Mouse (Mus musculus) kidney, adult 2 months (tissue): ENCODE data around the gene Ptprn2. TPM values are rescaled to one million over a fixed set of nuclear protein-coding genes. Genes with fewer than 3 reads are reported as not detected.

Experiments used
- DNase-seq: peaks from one replicate; pipeline ENCODE4 v3.0.0; 2021
- H3K27ac ChIP-seq: fragments of 200-500 bp; 2 replicates; pipeline ENCODE4 v1.5.1; 2012; ENCODE audit warnings: low read depth, low read length, control low read depth, inconsistent platforms; ENCODE audit not compliant: insufficient read depth
- H3K27me3 ChIP-seq: fragments of 200-500 bp; replicated peaks from 2 replicates; pipeline ENCODE4 v1.6.1; 2012; ENCODE audit warnings: mild to moderate bottlenecking, moderate library complexity, low read length, inconsistent platforms; ENCODE audit not compliant: control insufficient read depth, insufficient read depth
- H3K36me3 ChIP-seq: fragments of 200-500 bp; 2 replicates; pipeline ENCODE4 v1.6.1; 2012; ENCODE audit warnings: mild to moderate bottlenecking, moderate library complexity, low read length, inconsistent platforms; ENCODE audit not compliant: control insufficient read depth, insufficient read depth
- H3K4me1 ChIP-seq: fragments of 200-500 bp; 2 replicates; pipeline ENCODE4 v1.6.1; 2011; ENCODE audit warnings: low read length; ENCODE audit not compliant: control insufficient read depth, insufficient read depth
- H3K4me3 ChIP-seq: fragments of 200-500 bp; 2 replicates; pipeline ENCODE4 v1.5.1; 2011; ENCODE audit warnings: mild to moderate bottlenecking, low read depth, low read length, control low read depth; ENCODE audit not compliant: insufficient read depth
- CTCF ChIP-seq: fragments of 200-500 bp; conservative IDR thresholded peaks from 2 replicates; pipeline ENCODE4 v1.5.1; 2011; ENCODE audit warnings: low read depth, mild to moderate bottlenecking, control low read depth, low read length, moderate library complexity, mixed read lengths; ENCODE audit not compliant: insufficient read depth, insufficient read length
- POLR2A ChIP-seq: fragments of 200-500 bp; IDR thresholded peaks from one replicate; pipeline ENCODE4 v1.6.1; 2011; ENCODE audit warnings: low read depth, low read length, control low read depth
- WGBS: fragments of 180-500 bp; shearing (Covaris S2); methylation state at CpG from one replicate; pipeline ENCODE4 v1.1.7; 2018; 5-methylcytosine and 5-hydroxymethylcytosine counted together
- polyA plus RNA-seq: library from polyadenylated mRNA; depleted of rRNA; stranded (reverse); fragments of >200 nt; gene quantifications from 2 replicates; pipeline ENCODE4 v1.2.3, GENCODE M21; 2012

The Ptprn2 gene
- polyA plus RNA-seq, 1 experiment = 0.91 TPM

- Histone ChIP-seq H3K27me3 (peaks cover 4% of the 10 kb centered on the region), H3K4me3 (no peak overlapping the region), H3K36me3 (no peaks in the 10 kb centered on the region), H3K27ac (no peak overlapping the region), H3K4me1 (no peaks in the 10 kb centered on the region)
- DNase-seq = no peak
- TF ChIP-seq POLR2A (no peak), CTCF (no peak)
- 2% methylated on average over 27 of the region's 27 CpGs for WGBS
These were observed 669.1 kb downstream of the Ptprn2 start for GRCm38 (mm10) chr12:117154356-117155243.

DNA sequence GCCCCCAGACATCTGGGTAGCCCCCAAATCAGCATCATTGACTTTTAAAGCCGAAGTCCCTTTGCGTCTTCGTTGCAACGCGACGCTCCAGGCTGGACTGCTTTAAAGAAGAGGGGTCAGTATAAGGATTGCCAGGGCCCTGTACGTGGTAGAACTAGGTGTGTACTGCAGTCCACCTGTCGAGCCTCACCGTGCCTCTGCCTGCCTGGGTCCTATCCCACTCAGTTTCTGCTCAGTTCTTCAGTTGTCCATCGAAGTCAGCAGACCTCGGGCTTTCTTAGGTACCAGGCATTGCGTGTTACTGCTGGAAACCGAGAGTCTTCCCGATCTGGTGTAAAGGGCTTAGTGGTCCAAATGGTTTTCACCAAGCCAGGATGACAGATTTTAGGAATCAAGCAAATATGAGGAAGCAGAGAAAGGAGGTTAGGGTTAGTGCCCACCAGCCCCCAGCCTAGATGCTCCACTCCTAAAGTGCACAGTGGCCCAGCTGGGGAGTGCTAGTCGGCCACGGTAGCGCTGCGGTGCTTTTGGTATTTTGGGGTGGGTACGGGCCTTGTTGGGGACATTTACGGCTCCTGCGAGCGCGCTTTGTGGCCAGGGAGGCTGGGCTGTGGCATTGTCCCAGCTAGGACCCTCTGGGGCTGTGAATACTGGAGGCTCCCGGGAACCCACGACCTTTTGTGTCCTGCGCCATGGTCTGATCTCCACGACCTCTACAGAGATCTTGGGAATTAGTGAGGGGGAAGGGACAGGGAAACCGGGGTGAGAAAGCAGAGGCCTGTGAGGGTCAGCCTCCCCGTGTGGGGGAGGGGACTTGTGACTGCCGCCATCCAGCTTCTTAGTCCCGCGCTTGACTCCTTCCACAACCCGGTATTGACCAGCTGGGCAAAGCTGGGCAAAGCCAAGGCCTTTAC is 670.0 kb downstream of the Ptprn2 start:
- Histone ChIP-seq H3K27ac (no peak overlapping the region), H3K4me3 (no peak overlapping the region), H3K4me1 (no peaks in the 10 kb centered on the region), H3K36me3 (no peaks in the 10 kb centered on the region), H3K27me3 (peaks cover 4% of the 10 kb centered on the region)
- no peak for TF ChIP-seq POLR2A
- no peak for TF ChIP-seq CTCF
- 6% methylated on average over 33 of the region's 33 CpGs for WGBS
- no peak for DNase-seq

DNA sequence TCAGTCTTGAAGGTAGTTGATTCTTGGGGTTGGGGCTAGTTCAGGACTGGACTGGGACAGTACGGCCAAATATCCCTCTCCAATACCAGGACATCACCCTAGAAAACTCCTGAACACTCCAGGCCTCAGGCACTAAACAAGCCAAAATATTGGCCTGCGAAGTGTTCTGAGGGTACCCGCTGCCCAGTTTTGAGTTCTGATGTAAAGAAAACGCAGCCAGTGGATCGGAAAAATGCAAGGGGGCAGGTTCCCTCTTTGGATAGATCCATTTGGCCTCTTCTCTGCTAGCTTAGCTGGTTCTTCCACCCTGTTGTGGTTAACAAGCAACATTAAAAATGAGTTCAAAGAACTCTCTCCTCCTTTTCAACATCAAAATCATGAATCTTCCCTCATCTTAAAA is 670.7 kb downstream of the Ptprn2 start:
- peaks cover 2% of the 10 kb centered on the region for H3K27me3 ChIP-seq
- no peak overlapping the region for H3K27ac ChIP-seq
- no peak for TF ChIP-seq CTCF
- no peak for TF ChIP-seq POLR2A
- no peak for DNase-seq
- H3K4me1 ChIP-seq = no peaks in the 10 kb centered on the region
- no peaks in the 10 kb centered on the region for H3K36me3 ChIP-seq
- no peak overlapping the region for H3K4me3 ChIP-seq
- WGBS = 34% methylated on average over 5 of the region's 5 CpGs

- WGBS = 78% methylated on average over 3 of the region's 3 CpGs
- Histone ChIP-seq H3K27me3 (peaks cover 2% of the 10 kb centered on the region), H3K4me1 (no peaks in the 10 kb centered on the region), H3K4me3 (no peak overlapping the region), H3K27ac (no peak overlapping the region), H3K36me3 (no peaks in the 10 kb centered on the region)
- no peak for DNase-seq
- no peak for TF ChIP-seq POLR2A
- TF ChIP-seq CTCF = no peak
These were observed 671.3 kb downstream of the Ptprn2 start for GRCm38 (mm10) chr12:117156786-117157185.

- H3K27ac ChIP-seq = no peak overlapping the region
- no peaks in the 10 kb centered on the region for H3K4me1 ChIP-seq
- peaks cover 2% of the 10 kb centered on the region; the same call in 1 of the 2 replicates for H3K27me3 ChIP-seq
- no peak for DNase-seq
- no peak overlapping the region for H3K4me3 ChIP-seq
- WGBS = 63% methylated on average over 2 of the region's 2 CpGs
- no peaks in the 10 kb centered on the region for H3K36me3 ChIP-seq
- TF ChIP-seq POLR2A (no peak), CTCF (no peak)
These were observed 671.7 kb downstream of the Ptprn2 start for GRCm38 (mm10) chr12:117157249-117157648.

DNA sequence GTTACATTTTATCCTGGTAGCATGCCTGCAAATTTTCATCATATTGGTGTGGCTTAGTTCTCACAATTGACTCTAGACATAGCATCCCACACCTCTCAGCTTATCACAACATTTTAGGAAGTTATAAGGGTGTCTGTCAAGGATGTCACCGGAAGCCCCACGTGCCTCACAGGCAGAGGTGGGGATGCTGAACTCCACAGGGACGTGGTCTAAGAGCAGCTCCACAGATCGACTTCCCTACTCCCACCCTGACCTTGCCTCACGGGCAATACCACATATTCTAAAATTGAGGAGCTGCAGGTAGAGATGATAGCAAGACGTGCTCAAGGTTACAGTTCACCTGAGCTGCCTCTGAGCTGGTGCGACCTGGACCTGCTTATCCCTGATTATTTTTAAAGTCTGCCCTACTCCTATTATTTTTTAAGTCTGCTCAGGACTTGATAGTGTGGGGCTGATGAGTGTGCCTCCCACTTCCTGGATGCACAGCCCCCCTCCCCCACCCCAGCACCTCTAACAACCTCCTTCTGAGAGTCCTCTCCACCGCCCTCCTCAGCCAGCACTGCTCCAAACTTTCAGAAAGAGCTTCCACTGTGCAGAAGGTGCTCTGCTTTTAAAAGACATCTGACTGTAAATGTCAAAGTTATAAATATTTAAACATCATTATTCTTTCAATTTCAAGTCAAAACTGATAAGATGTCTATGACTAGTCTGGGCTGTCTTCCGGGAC is 672.3 kb downstream of the Ptprn2 start:
- WGBS = 14% methylated on average over 9 of the region's 9 CpGs
- TF ChIP-seq CTCF (no peak), POLR2A (no peak)
- Histone ChIP-seq H3K4me1 (no peaks in the 10 kb centered on the region), H3K27ac (no peak overlapping the region), H3K4me3 (no peak overlapping the region), H3K36me3 (no peaks in the 10 kb centered on the region), H3K27me3 (peaks cover 2% of the 10 kb centered on the region; the same call in 1 of the 2 replicates)
- no peak for DNase-seq
